Mouse (Mus musculus) midbrain, embryonic 11.5 days (tissue): ENCODE results near the gene Vps9d1. TPM values are rescaled to one million over a fixed set of nuclear protein-coding genes. Genes with fewer than 3 reads are reported as not detected.
A peak's percentile ranks its signal among the peaks of the same experiment; 100 is the strongest.
"Not testable (repeated sequence)": the region's sequence is repeated elsewhere in the genome, so short reads cannot be mapped to it uniquely, and the experiment has no call there.

Experiments
- ATAC-seq: fragments of 200-750 bp; cut with Nextera tagmentation; 2 replicates; pipeline ENCODE4 v1.8.0; 2017; ENCODE audit warnings: moderate TSS enrichment, moderate library complexity; ENCODE audit not compliant: low FRiP score
- DNase-seq: peaks from one replicate; pipeline ENCODE4 v3.0.0; 2015; ENCODE audit warnings: low spot score; ENCODE audit errors: missing footprints
- H3K27ac ChIP-seq: fragments of 300-500 bp; sonication (generic); 2 replicates; pipeline ENCODE4 v1.5.1; 2014; ENCODE audit warnings: low read depth, low read length
- H3K27me3 ChIP-seq: fragments of 300-500 bp; sonication (generic); 2 replicates; pipeline ENCODE4 v1.6.1; 2014; ENCODE audit warnings: mild to moderate bottlenecking, low read length, moderate library complexity, mixed read lengths; ENCODE audit not compliant: control insufficient read depth, insufficient read depth
- H3K36me3 ChIP-seq: fragments of 300-500 bp; sonication (generic); 2 replicates; pipeline ENCODE4 v1.6.1; 2014; ENCODE audit warnings: mild to moderate bottlenecking, low read length, moderate library complexity, mixed read lengths; ENCODE audit not compliant: control insufficient read depth, insufficient read depth
- H3K4me1 ChIP-seq: fragments of 300-500 bp; sonication (generic); 2 replicates; pipeline ENCODE4 v1.6.1; 2014; ENCODE audit warnings: low read length; ENCODE audit not compliant: control insufficient read depth, insufficient read depth
- H3K4me2 ChIP-seq: fragments of 300-500 bp; sonication (generic); 2 replicates; pipeline ENCODE4 v1.6.1; 2014; ENCODE audit warnings: mild to moderate bottlenecking, moderate library complexity
- H3K4me3 ChIP-seq: fragments of 300-500 bp; sonication (generic); 2 replicates; pipeline ENCODE4 v1.5.1; 2014; ENCODE audit warnings: low read depth, low read length
- H3K9ac ChIP-seq: fragments of 300-500 bp; sonication (generic); 2 replicates; pipeline ENCODE4 v1.6.1; 2014; ENCODE audit warnings: low read length
- H3K9me3 ChIP-seq: fragments of 300-500 bp; sonication (generic); 2 replicates; pipeline ENCODE4 v1.6.1; 2016; ENCODE audit warnings: low read length; ENCODE audit not compliant: control insufficient read depth
- WGBS: fragments of 180-500 bp; shearing (Covaris S2); extraction: QIAGEN DNeasy Blood & Tissue Kit; methylation state at CpG from one replicate; pipeline ENCODE4 v1.1.7; 2014; 5-methylcytosine and 5-hydroxymethylcytosine counted together
- polyA plus RNA-seq: library from polyadenylated mRNA; unstranded; fragments of >200 nt; fragmentation: Nextera tagmentation; extraction: Ambion mirVana; gene quantifications from 2 replicates; pipeline ENCODE4 v1.2.1, GENCODE M21; 2014

Gene Vps9d1
- polyA plus RNA-seq, 1 experiment from 2014 or later, result 23.7 TPM

DNA sequence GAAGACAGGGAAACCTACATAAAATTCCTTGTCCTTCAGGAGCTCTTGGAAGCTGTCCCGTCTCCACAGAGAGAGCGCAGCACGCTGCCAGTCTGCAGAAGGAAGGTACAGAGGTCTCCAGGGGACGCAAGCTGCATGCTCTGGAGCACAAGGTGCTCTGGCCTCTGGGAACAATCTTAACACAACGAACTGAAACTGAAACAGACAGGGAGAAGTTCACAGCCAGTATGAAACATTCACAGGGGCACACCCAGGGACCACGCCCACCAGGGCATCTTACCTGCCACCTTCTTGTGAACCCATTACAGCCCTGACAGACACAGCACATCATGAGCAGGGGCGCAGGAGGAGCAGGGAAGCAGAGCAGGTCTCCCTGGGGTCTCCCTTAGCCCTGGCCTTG is 29.8 kb upstream of the Vps9d1 start:
- no peak overlapping the region for H3K27ac ChIP-seq
- H3K4me1 ChIP-seq, result no peaks in the 10 kb centered on the region
- no peaks in the 10 kb centered on the region for H3K27me3 ChIP-seq
- ATAC-seq (no peak), DNase-seq (no peak)
- WGBS, result 91% methylated on average over 7 of the region's 7 CpGs
- H3K9ac ChIP-seq, result no peak overlapping the region
- H3K36me3 ChIP-seq, result peaks cover 6% of the 10 kb centered on the region
- no peaks in the 10 kb centered on the region for H3K9me3 ChIP-seq
- no peak overlapping the region for H3K4me3 ChIP-seq
- H3K4me2 ChIP-seq, result no peak overlapping the region

DNA sequence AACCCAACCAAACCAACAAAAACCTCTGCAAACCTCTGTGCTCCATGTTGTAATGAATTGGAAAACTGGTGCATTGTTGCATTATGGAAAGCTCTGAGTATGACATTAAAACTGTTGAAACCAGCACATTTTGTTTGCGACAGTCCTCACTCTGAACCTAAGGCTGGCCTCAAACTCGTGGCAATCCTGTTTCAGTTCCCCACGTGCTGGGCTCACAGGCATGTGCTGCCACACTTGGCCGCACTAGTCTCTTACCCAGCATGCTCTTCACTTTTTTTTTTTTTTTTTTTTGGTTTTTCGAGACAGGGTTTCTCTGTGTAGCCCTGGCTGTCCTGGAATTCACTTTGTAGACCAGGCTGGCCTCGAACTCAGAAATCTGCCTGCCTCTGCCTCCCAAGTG is 28.8 kb upstream of the Vps9d1 start:
- whole genome bisulfite sequencing, result 96% methylated on average over 5 of the region's 6 CpGs
- not testable (repeated sequence) for DNase-seq, H3K4me3 ChIP-seq, H3K36me3 ChIP-seq, H3K27ac ChIP-seq, H3K9ac ChIP-seq, H3K9me3 ChIP-seq, H3K4me2 ChIP-seq, ATAC-seq, H3K27me3 ChIP-seq, H3K4me1 ChIP-seq

DNA sequence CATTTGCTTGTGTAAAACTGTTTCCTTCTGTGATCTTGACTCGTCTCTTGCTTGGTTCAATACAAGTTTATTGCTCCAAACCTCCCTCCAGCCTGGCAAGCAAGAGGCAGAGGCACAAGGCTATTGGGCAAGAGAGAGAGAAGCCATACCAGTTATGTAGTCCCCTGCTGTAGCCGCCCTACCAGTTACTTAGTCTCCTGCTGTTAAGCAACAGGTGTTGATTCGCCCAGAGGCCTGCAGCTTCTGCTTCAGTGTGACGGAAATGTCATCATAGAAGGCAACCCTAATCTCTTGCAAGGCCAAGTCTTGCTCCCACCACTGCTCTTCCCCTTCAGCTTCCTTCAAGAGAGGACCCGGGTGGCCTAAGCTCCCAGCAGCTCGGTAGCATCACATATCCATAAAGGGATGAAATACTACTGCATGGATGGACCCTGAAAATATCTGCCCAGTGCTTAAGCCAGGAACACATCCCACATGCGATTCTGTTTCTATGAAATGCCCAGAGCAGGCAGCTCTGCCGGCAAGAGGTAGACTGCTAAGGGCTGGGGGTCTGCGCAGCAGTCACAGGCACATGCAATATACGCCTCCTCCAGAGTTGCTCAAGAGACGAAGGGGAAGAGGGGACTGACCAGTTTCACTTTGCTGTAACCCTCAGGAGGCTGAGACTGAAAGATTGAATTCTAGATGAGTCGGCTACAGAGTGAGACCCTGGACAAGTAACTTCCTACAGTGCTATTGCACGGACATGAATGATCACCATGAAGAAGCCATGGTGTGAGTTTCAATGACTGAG is 26.4 kb upstream of the Vps9d1 start:
- 87% methylated on average over 13 of the region's 13 CpGs for WGBS
- Histone ChIP-seq H3K4me3 (no peak overlapping the region), H3K4me1 (no peaks in the 10 kb centered on the region), H3K36me3 (no peaks in the 10 kb centered on the region), H3K27ac (no peak overlapping the region), H3K9ac (no peak overlapping the region), H3K9me3 (no peaks in the 10 kb centered on the region), H3K27me3 (no peaks in the 10 kb centered on the region), H3K4me2 (no peak overlapping the region)
- ATAC-seq (no peak), DNase-seq (no peak)

DNA sequence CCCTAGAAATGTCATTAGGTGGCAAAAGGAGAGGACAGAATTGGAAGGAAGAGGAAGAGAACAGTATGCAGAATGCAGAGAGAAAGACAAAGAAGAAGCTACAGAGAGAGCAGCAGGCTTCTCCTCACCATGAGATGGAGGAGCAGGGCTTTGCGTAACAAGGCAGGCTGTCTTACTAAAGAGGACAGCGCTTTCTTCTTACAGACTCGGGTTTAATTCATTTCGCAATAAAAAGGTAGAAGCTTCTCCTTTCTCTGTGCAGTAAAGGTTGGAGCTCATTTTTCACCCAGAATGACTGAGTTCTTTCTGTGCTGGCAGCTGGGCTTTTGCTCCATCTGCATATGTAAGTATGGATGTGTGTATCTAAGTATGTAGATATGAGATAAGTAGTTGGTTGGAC is 25.7 kb upstream of the Vps9d1 start:
- H3K9ac ChIP-seq, result no peak overlapping the region
- no peak for ATAC-seq
- WGBS, result 90% methylated on average over 4 of the region's 4 CpGs
- no peak overlapping the region for H3K4me2 ChIP-seq
- no peak overlapping the region for H3K27ac ChIP-seq
- H3K4me3 ChIP-seq, result no peak overlapping the region
- H3K4me1 ChIP-seq, result no peaks in the 10 kb centered on the region
- no peaks in the 10 kb centered on the region for H3K36me3 ChIP-seq
- no peak for DNase-seq
- H3K9me3 ChIP-seq, result no peaks in the 10 kb centered on the region
- H3K27me3 ChIP-seq, result no peaks in the 10 kb centered on the region

DNA sequence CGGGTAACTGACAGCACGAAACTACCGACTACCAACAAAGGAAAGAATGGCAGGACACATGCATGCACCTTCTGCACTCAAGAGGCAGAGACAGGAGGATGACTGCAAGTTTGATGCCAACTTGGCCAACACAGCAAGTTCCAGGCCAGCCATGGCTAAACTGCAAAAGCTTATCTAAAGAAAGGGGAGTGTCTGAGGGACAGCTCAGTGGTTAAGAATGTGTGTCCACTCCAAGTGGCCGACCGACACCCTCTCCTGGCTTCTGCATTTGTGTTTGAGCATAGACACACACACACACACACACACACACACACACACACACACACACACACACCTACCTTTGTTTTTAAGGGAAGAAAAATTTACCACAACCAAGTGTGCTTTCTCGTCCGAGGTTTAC is 24.3 kb upstream of the Vps9d1 start:
- DNase-seq, result no peak
- H3K27ac ChIP-seq, result no peak overlapping the region
- no peak overlapping the region for H3K4me3 ChIP-seq
- 84% methylated on average over 7 of the region's 7 CpGs for WGBS
- no peak overlapping the region for H3K9ac ChIP-seq
- H3K27me3 ChIP-seq, result no peaks in the 10 kb centered on the region
- H3K36me3 ChIP-seq, result no peaks in the 10 kb centered on the region
- no peaks in the 10 kb centered on the region for H3K9me3 ChIP-seq
- ATAC-seq, result no peak
- no peaks in the 10 kb centered on the region for H3K4me1 ChIP-seq
- no peak overlapping the region for H3K4me2 ChIP-seq

DNA sequence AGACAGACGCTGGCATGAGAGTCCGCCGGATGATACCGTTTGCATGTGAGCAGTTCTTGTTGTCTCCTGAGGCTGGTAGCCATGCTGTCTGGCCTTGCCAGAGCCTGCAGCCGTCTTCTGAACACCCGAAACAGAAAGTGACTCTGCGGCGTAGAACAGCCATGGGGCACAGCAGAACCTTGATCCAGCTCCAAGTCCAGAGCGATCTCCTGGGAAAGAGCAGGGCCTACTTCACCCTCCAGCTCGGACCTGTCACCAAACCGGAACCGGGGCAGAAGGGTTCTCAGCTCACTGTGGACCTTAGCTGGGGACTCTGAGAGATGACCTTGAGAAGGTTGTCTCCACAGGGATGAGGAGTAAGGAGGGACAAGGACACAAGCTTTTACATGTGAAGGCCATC is 20.9 kb upstream of the Vps9d1 start:
- Histone ChIP-seq H3K36me3 (0 out of 2 replicates have a peak, but pooled peaks cover 3% of the 10 kb centered on the region), H3K27ac (no peak overlapping the region), H3K4me3 (no peak overlapping the region), H3K9me3 (no peaks in the 10 kb centered on the region), H3K9ac (no peak overlapping the region), H3K27me3 (no peaks in the 10 kb centered on the region), H3K4me2 (no peak overlapping the region), H3K4me1 (no peaks in the 10 kb centered on the region)
- 96% methylated on average over 12 of the region's 12 CpGs for WGBS
- ATAC-seq (no peak), DNase-seq (no peak)

DNA sequence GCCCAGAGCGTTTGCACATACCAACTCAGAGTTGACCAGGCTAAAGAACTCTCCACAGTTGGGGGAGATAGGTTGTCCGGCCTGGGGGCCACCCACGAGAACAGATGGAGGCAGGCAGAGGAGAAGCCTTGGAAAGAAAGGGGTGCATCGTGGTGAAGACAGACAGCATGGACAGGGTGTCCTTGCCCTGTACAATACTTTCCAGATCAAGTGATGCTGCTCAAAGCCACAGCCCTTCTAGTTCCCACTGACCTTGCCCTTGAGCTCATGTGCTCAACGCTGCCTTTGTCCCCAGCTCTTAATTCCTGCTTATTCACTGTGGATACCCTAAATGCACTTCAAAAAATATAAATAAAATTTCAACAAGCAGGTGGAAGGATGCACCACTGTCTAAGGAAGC is 20.3 kb upstream of the Vps9d1 start:
- H3K9me3 ChIP-seq, result no peaks in the 10 kb centered on the region
- H3K27ac ChIP-seq, result no peak overlapping the region
- no peak overlapping the region for H3K4me3 ChIP-seq
- H3K4me2 ChIP-seq, result no peak overlapping the region
- WGBS, result 86% methylated on average over 5 of the region's 5 CpGs
- DNase-seq, result no peak
- no peaks in the 10 kb centered on the region for H3K4me1 ChIP-seq
- no peak for ATAC-seq
- 0 out of 2 replicates have a peak, but pooled peaks cover 3% of the 10 kb centered on the region for H3K36me3 ChIP-seq
- H3K9ac ChIP-seq, result no peak overlapping the region
- H3K27me3 ChIP-seq, result no peaks in the 10 kb centered on the region

DNA sequence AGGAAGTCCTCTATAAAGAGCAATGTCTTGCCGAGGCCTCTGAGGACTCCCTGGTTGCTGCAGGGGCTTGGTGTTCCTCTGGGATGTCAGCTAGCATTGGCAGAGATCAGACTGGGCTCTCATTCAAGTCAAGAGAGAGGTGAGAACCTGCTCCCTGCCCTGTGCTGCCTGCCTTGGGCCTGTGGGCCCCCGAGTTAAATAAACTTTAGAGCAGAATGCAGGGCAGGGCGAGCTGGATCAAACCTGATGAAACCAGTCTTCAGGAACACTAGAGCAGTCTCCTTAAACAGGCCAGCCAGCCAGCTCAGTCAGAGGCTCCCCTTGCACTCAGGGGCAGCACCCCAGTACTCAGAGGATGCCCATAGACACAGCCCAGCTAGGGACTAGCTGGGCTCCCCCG is 17.8 kb upstream of the Vps9d1 start:
- Histone ChIP-seq H3K27me3 (no peaks in the 10 kb centered on the region), H3K9ac (no peak overlapping the region), H3K27ac (no peak overlapping the region), H3K4me3 (no peak overlapping the region), H3K36me3 (peaks cover 9% of the 10 kb centered on the region), H3K9me3 (no peaks in the 10 kb centered on the region), H3K4me1 (no peaks in the 10 kb centered on the region), H3K4me2 (no peak overlapping the region)
- WGBS, result 86% methylated on average over 4 of the region's 4 CpGs
- DNase-seq (peak; percentile 67), ATAC-seq (no peak)

DNA sequence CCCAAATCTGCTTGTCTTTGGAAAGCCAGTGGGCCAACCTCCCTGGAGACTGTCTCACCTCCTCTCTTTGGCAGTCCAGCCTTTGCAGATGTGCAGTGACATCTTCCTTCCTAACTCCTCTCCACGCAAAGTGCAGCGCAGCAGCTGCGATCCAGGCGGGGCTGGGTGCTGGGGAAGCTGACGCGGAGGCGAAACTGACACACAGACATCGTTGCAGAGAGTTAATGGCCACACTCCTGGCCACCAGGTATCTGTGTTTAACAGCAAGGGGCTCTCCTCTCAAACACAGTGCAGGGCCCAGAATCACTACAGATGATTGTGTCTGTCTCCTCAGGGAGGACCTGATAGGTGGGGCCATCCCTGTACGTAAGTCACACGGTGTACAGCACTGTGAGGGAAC is 17.0 kb upstream of the Vps9d1 start:
- H3K36me3 ChIP-seq, result peaks cover 12% of the 10 kb centered on the region
- H3K9ac ChIP-seq, result no peak overlapping the region
- 92% methylated on average over 10 of the region's 10 CpGs for WGBS
- H3K9me3 ChIP-seq, result no peaks in the 10 kb centered on the region
- H3K27me3 ChIP-seq, result no peaks in the 10 kb centered on the region
- H3K4me1 ChIP-seq, result no peaks in the 10 kb centered on the region
- H3K4me3 ChIP-seq, result no peak overlapping the region
- ATAC-seq, result no peak
- H3K27ac ChIP-seq, result no peak overlapping the region
- peak; percentile 81 for DNase-seq
- no peak overlapping the region for H3K4me2 ChIP-seq
